Mouse (Mus musculus): ENCODE measurements around the gene Plekhg1.

DNA sequence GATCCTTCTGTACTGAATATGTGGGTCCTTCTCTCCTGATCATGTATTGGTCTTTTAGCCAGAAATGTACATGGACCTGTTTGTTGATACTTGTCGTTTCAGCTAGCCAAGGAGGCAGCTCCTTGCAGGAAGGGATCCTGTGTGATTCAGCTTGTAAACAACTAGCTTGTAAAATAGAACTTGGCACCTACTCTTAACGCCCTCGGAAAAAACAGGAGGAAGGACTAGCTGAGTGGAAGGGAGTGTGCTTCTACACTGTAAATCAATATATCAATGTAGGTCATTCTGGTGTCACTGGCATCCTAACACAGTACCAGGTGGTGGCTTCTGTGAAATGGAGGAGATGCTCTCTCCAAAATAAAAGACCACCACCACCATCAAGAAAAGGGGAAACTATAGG lies 157.9 kb downstream of the Plekhg1 start:
- TF ChIP-seq EP300 (IDR thresholded peaks at IDR 0.05), result no peak
- no peak for TF ChIP-seq CTCF (IDR thresholded peaks at IDR 0.05)

All from lung, postnatal 0 days (tissue).